Mouse (Mus musculus): Measurements from ENCODE around the gene Pappa. TPM values are rescaled to one million over a fixed set of nuclear protein-coding genes. Genes with fewer than 3 reads are reported as not detected.

Pappa gene
- total RNA-seq (2014; rRNA removed), result 0.62 and 1.7 TPM in 2 replicates
- polyA plus RNA-seq (2015; fragmentation: Nextera tagmentation; extraction: Ambion mirVana), result 0.09 and 0.27 TPM in 2 replicates

DNA sequence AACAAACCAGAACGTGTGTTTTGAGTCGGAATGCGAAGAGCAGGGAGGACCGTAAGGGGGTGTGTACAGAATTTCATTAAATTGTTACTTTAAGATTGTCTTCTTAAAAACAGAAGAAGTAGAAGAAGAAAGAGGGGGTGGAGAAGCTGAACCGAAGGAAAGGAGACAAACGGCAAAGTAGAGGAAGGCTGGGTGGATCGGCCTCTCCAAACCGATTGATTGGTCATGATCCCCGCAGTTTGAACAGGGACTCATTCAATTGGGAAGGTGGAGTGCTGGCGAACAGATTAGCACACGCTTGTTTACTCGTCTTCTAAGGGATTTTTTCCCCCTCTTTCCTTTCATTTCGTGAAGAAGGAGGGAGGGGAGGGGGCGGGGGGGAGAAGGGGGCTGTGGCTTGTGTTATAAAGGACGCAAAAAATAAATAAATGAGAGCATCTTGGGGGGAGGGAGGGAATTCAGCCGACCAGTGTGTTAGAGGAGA lies at the start of gene Pappa:
Gene Pappa, plus strand, starts transcription at position 434 of the 484 bp plus-strand sequence.
- Histone ChIP-seq H3K27ac (ENCODE audit: low read depth, low read length) (no peak within 1 kb of the TSS), H3K4me1 (ENCODE audit: insufficient read depth) (0 out of 2 replicates have a peak, but pooled peaks cover 9% of the 10 kb centered on the region), H3K9ac (peak within 1 kb of the TSS; percentile 51), H3K27me3 (ENCODE audit: insufficient read depth, low read length) (peaks cover 15% of the 10 kb centered on the region), H3K9me3 (ENCODE audit: low read length) (no peaks in the 10 kb centered on the region), H3K4me3 (ENCODE audit: low read depth, low read length) (peak within 1 kb of the TSS; percentile 59), H3K4me2 (ENCODE audit: low read depth) (peak within 1 kb of the TSS; percentile 98), H3K36me3 (ENCODE audit: insufficient read depth) (no peaks in the 10 kb centered on the region)
- no peak for DNase-seq
- TF ChIP-seq CTCF (IDR thresholded peaks at IDR 0.05; ENCODE audit: low read depth), result no peak
- WGBS, result 0% methylated on average over 16 of the region's 16 CpGs
- no peak for ATAC-seq

DNA sequence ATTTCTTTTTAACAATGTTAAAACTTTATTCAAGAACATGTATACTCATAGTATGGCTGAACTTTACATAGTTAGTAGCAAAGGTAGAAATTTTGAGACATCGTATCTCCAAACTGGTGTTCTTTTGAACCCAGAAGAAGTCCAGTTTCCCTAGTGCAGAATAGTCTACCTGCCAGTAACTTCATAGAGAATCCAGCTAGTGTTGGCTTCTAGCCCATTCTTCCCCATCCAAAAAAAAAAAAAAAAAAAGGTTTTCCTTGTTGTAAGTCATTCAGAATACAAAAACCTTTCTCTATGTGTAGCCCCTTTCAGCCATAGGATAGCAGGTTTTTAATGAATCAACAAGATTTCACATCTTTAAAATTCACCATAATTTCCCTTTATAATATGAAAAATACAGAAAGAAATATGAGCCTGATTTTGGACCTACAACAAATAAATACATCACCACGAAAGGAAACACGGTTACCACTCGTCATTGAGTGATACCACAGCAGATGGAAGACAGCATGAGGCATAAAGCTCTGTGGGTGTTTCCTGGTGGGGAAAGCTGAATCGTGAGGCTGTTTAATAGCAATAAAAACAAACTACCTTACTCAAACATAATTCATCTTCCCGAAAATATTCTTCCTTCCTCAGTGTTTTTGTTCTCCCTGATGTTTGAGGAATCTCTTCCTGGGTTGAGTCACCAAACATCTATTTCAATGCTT lies 45.9 kb upstream of the Pappa start:
- no peaks in the 10 kb centered on the region for H3K27me3 ChIP-seq (ENCODE audit: insufficient read depth, low read length)
- no peak overlapping the region for H3K9ac ChIP-seq
- ATAC-seq, result no peak
- TF ChIP-seq CTCF (IDR thresholded peaks at IDR 0.05; ENCODE audit: low read depth), result no peak
- no peak overlapping the region for H3K27ac ChIP-seq (ENCODE audit: low read depth, low read length)
- 86% methylated on average over 6 of the region's 6 CpGs for WGBS
- H3K4me2 ChIP-seq (ENCODE audit: low read depth), result no peak overlapping the region
- no peak for DNase-seq
- H3K4me3 ChIP-seq (ENCODE audit: low read depth, low read length), result no peak overlapping the region
- no peaks in the 10 kb centered on the region for H3K9me3 ChIP-seq (ENCODE audit: low read length)
- H3K4me1 ChIP-seq (ENCODE audit: insufficient read depth), result no peaks in the 10 kb centered on the region
- no peaks in the 10 kb centered on the region for H3K36me3 ChIP-seq (ENCODE audit: insufficient read depth)

DNA sequence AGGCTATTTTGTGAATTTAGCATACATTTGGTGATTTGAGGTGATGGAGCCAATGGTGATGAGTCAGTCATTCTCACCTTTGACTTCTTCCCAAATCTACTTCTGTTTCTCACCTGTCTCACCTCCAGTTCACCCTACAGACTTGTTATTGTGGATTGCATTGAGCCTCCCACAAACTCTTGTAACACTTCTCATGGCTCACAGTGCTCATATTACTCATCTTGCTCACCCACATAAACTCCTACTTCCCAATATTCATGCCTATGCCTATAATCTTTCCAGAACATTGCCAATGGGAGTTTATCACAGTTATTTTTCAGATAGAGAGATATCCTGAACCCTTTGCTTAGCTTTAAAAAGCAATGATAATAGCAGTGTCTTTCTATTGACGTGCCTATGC lies 37.1 kb upstream of the Pappa start:
- WGBS, result 88% methylated on average over 1 of the region's 1 CpGs
- Histone ChIP-seq H3K36me3 (ENCODE audit: insufficient read depth) (no peaks in the 10 kb centered on the region), H3K4me2 (ENCODE audit: low read depth) (no peak overlapping the region), H3K27ac (ENCODE audit: low read depth, low read length) (no peak overlapping the region), H3K9me3 (ENCODE audit: low read length) (no peaks in the 10 kb centered on the region), H3K9ac (no peak overlapping the region), H3K4me3 (ENCODE audit: low read depth, low read length) (no peak overlapping the region), H3K27me3 (ENCODE audit: insufficient read depth, low read length) (no peaks in the 10 kb centered on the region), H3K4me1 (ENCODE audit: insufficient read depth) (no peaks in the 10 kb centered on the region)
- ATAC-seq (no peak), DNase-seq (no peak)
- TF ChIP-seq CTCF (IDR thresholded peaks at IDR 0.05; ENCODE audit: low read depth), result no peak

DNA sequence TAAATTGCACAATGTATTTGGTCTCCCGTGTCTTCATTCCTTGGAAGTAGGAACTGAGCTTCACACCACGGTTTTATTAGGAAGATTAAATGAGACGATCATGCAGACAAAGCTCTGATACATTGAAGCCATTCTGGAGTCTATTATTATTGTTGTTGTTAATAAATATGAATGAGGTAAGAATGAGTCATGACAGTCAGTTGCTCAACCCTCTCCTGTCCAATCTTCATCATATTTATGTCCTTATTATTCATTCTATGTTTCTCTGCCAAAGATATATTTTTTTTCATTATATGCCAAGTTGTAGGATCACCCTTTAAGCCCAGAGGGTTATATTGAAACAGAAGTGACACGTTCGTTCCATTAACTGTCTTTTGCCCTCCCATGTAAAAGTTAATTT lies 36.4 kb upstream of the Pappa start:
- Histone ChIP-seq H3K4me2 (ENCODE audit: low read depth) (no peak overlapping the region), H3K9ac (no peak overlapping the region), H3K27ac (ENCODE audit: low read depth, low read length) (no peak overlapping the region), H3K36me3 (ENCODE audit: insufficient read depth) (no peaks in the 10 kb centered on the region), H3K4me1 (ENCODE audit: insufficient read depth) (no peaks in the 10 kb centered on the region), H3K9me3 (ENCODE audit: low read length) (no peaks in the 10 kb centered on the region), H3K27me3 (ENCODE audit: insufficient read depth, low read length) (no peaks in the 10 kb centered on the region), H3K4me3 (ENCODE audit: low read depth, low read length) (no peak overlapping the region)
- ATAC-seq (no peak), DNase-seq (no peak)
- no peak for TF ChIP-seq CTCF (IDR thresholded peaks at IDR 0.05; ENCODE audit: low read depth)
- 85% methylated on average over 5 of the region's 5 CpGs for WGBS

DNA sequence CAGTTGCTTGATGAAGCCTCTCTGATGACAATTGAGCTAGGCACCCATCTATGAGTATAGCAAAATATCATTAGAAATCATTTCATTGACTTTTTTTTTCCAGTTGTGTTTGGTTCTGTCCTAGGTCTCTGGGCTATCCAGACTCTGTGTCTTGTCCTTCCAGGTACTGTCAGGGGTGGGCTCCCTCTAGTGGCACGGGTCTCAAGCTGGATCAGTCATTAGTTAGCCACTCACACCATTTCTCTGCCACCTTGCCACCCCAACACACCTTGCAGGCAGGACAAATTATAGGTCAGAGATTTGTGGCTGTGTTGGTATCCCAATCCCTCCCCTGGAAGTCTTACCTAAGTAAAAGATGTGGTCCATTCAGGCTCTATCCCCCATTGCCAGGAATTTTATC lies 31.8 kb upstream of the Pappa start:
- H3K27ac ChIP-seq (ENCODE audit: low read depth, low read length), result no peak overlapping the region
- TF ChIP-seq CTCF (IDR thresholded peaks at IDR 0.05; ENCODE audit: low read depth), result peak; percentile 41
- H3K36me3 ChIP-seq (ENCODE audit: insufficient read depth), result no peaks in the 10 kb centered on the region

DNA sequence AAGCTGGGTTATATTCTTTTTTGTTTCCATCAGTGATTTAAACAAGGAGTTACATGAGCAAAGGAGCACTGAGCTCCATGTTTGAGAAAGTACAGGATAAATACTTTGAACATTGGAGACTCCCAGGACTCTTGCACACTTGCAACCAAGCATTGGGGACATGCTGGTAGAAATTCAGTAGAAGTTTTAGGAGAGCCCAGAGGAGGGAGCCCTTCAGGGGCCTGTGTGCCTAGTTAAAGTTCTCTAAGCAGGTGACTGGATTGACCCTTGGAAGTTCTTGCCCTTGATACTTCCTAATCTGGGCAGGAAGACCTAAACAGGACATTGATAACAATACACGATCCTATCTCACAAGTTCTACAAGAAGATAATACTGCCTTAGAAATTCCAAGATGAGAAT lies 3.6 kb upstream of the Pappa start:
- TF ChIP-seq CTCF (IDR thresholded peaks at IDR 0.05; ENCODE audit: low read depth), result no peak
- WGBS, result 75% methylated on average over 1 of the region's 1 CpGs
- no peak overlapping the region for H3K4me2 ChIP-seq (ENCODE audit: low read depth)

More for the DNA sequence above, 31.8 kb upstream of the Pappa start:
- Histone ChIP-seq H3K4me3 (ENCODE audit: low read depth, low read length) (no peak overlapping the region), H3K9me3 (ENCODE audit: low read length) (no peaks in the 10 kb centered on the region), H3K27me3 (ENCODE audit: insufficient read depth, low read length) (no peaks in the 10 kb centered on the region), H3K4me2 (ENCODE audit: low read depth) (no peak overlapping the region), H3K4me1 (ENCODE audit: insufficient read depth) (no peaks in the 10 kb centered on the region), H3K9ac (no peak overlapping the region)
- WGBS, result 11% methylated on average over 1 of the region's 1 CpGs
- no peak for DNase-seq
- ATAC-seq, result no peak

DNA sequence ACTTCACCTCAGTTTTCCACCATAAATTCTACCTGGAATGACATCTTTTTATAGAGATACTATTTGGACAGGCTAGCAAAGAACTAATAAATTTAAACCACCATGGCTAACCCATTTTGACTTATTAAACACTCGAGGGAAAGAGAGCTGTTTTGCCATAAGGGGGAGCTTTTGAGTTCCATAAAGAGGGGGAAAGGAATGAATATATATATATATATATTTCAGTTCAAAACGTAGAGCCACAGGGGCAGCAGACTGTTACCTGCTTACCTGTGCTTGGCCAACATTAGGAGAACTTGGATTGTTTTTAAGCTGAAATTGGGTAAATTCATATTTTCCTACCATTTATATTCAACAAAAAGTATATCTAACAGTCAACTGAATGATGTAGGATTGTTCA lies 1.1 kb upstream of the Pappa start:
- Histone ChIP-seq H3K4me3 (ENCODE audit: low read depth, low read length) (no peak overlapping the region), H3K4me1 (ENCODE audit: insufficient read depth) (0 out of 2 replicates have a peak, but pooled peaks cover 9% of the 10 kb centered on the region), H3K27ac (ENCODE audit: low read depth, low read length) (no peak overlapping the region), H3K9ac (no peak overlapping the region), H3K36me3 (ENCODE audit: insufficient read depth) (no peaks in the 10 kb centered on the region), H3K4me2 (ENCODE audit: low read depth) (no peak overlapping the region), H3K9me3 (ENCODE audit: low read length) (no peaks in the 10 kb centered on the region), H3K27me3 (ENCODE audit: insufficient read depth, low read length) (peaks cover 10% of the 10 kb centered on the region)
- TF ChIP-seq CTCF (IDR thresholded peaks at IDR 0.05; ENCODE audit: low read depth), result peak; percentile 35
- no peak for ATAC-seq
- WGBS, result 1% methylated on average over 2 of the region's 2 CpGs
- peak; percentile 27 for DNase-seq

More for the DNA sequence above, 3.6 kb upstream of the Pappa start:
- ATAC-seq, result no peak
- H3K4me1 ChIP-seq (ENCODE audit: insufficient read depth), result 0 out of 2 replicates have a peak, but pooled peaks cover 7% of the 10 kb centered on the region
- H3K4me3 ChIP-seq (ENCODE audit: low read depth, low read length), result no peak overlapping the region
- no peaks in the 10 kb centered on the region for H3K9me3 ChIP-seq (ENCODE audit: low read length)
- no peak for DNase-seq
- H3K27ac ChIP-seq (ENCODE audit: low read depth, low read length), result no peak overlapping the region
- H3K36me3 ChIP-seq (ENCODE audit: insufficient read depth), result no peaks in the 10 kb centered on the region
- H3K9ac ChIP-seq, result no peak overlapping the region
- peaks cover 6% of the 10 kb centered on the region for H3K27me3 ChIP-seq (ENCODE audit: insufficient read depth, low read length)
